Mouse (Mus musculus) kidney, adult 2 months (tissue): ENCODE results near the gene Nfat5. TPM values are rescaled to one million over a fixed set of nuclear protein-coding genes. Genes with fewer than 3 reads are reported as not detected.

ENCODE experiments used
- DNase-seq: peaks from one replicate; pipeline ENCODE4 v3.0.0; 2021
- H3K27ac ChIP-seq: fragments of 200-500 bp; 2 replicates; pipeline ENCODE4 v1.5.1; 2012; ENCODE audit warnings: low read depth, low read length, control low read depth, inconsistent platforms; ENCODE audit not compliant: insufficient read depth
- H3K27me3 ChIP-seq: fragments of 200-500 bp; replicated peaks from 2 replicates; pipeline ENCODE4 v1.6.1; 2012; ENCODE audit warnings: mild to moderate bottlenecking, moderate library complexity, low read length, inconsistent platforms; ENCODE audit not compliant: control insufficient read depth, insufficient read depth
- H3K36me3 ChIP-seq: fragments of 200-500 bp; 2 replicates; pipeline ENCODE4 v1.6.1; 2012; ENCODE audit warnings: mild to moderate bottlenecking, moderate library complexity, low read length, inconsistent platforms; ENCODE audit not compliant: control insufficient read depth, insufficient read depth
- H3K4me1 ChIP-seq: fragments of 200-500 bp; 2 replicates; pipeline ENCODE4 v1.6.1; 2011; ENCODE audit warnings: low read length; ENCODE audit not compliant: control insufficient read depth, insufficient read depth
- H3K4me3 ChIP-seq: fragments of 200-500 bp; 2 replicates; pipeline ENCODE4 v1.5.1; 2011; ENCODE audit warnings: mild to moderate bottlenecking, low read depth, low read length, control low read depth; ENCODE audit not compliant: insufficient read depth
- CTCF ChIP-seq: fragments of 200-500 bp; conservative IDR thresholded peaks from 2 replicates; pipeline ENCODE4 v1.5.1; 2011; ENCODE audit warnings: low read depth, mild to moderate bottlenecking, control low read depth, low read length, moderate library complexity, mixed read lengths; ENCODE audit not compliant: insufficient read depth, insufficient read length
- POLR2A ChIP-seq: fragments of 200-500 bp; IDR thresholded peaks from one replicate; pipeline ENCODE4 v1.6.1; 2011; ENCODE audit warnings: low read depth, low read length, control low read depth
- WGBS: fragments of 180-500 bp; shearing (Covaris S2); methylation state at CpG from one replicate; pipeline ENCODE4 v1.1.7; 2018; 5-methylcytosine and 5-hydroxymethylcytosine counted together
- polyA plus RNA-seq: library from polyadenylated mRNA; depleted of rRNA; stranded (reverse); fragments of >200 nt; gene quantifications from 2 replicates; pipeline ENCODE4 v1.2.3, GENCODE M21; 2012

Nfat5 gene
- polyA plus RNA-seq, 1 experiment: 26.0 TPM

GRCm38 (mm10) chr8:107396106-107396670 is 102.9 kb downstream of the Nfat5 start:
- DNase-seq: peak; percentile 28
- Histone ChIP-seq H3K27ac (no peak overlapping the region), H3K4me3 (no peak overlapping the region), H3K36me3 (no peaks in the 10 kb centered on the region), H3K4me1 (0 out of 2 replicates have a peak, but pooled peaks cover 3% of the 10 kb centered on the region), H3K27me3 (no peaks in the 10 kb centered on the region)
- WGBS: 66% methylated on average over 10 of the region's 10 CpGs
- TF ChIP-seq POLR2A (no peak), CTCF (no peak)

GRCm38 (mm10) chr8:107397665-107398064 is 104.4 kb downstream of the Nfat5 start:
- 37% methylated on average over 12 of the region's 12 CpGs for WGBS

GRCm38 (mm10) chr8:107399495-107399894 is 106.2 kb downstream of the Nfat5 start:
- DNase-seq: no peak
- Histone ChIP-seq H3K27ac (no peak overlapping the region), H3K36me3 (no peaks in the 10 kb centered on the region), H3K27me3 (no peaks in the 10 kb centered on the region), H3K4me3 (no peak overlapping the region), H3K4me1 (peaks cover 11% of the 10 kb centered on the region; the same call in 1 of the 2 replicates)
- TF ChIP-seq POLR2A (no peak), CTCF (no peak)
- WGBS: 25% methylated on average over 9 of the region's 9 CpGs

More at GRCm38 (mm10) chr8:107397665-107398064, 104.4 kb downstream of the Nfat5 start:
- Histone ChIP-seq H3K27ac (peak overlapping the region; percentile 4; the same call in 1 of the 2 replicates), H3K4me3 (no peak overlapping the region), H3K36me3 (no peaks in the 10 kb centered on the region), H3K27me3 (no peaks in the 10 kb centered on the region), H3K4me1 (peaks cover 7% of the 10 kb centered on the region; the same call in 1 of the 2 replicates)
- TF ChIP-seq POLR2A: no peak
- TF ChIP-seq CTCF: no peak
- no peak for DNase-seq

GRCm38 (mm10) chr8:107401866-107402265 is 108.6 kb downstream of the Nfat5 start:
- Histone ChIP-seq H3K4me1 (peaks cover 8% of the 10 kb centered on the region; the same call in 1 of the 2 replicates), H3K4me3 (no peak overlapping the region), H3K27me3 (no peaks in the 10 kb centered on the region), H3K27ac (no peak overlapping the region; the same call in 1 of the 2 replicates), H3K36me3 (no peaks in the 10 kb centered on the region)
- no peak for DNase-seq
- WGBS: 70% methylated on average over 5 of the region's 5 CpGs
- TF ChIP-seq POLR2A: no peak
- TF ChIP-seq CTCF: no peak

- Histone ChIP-seq H3K27me3 (no peaks in the 10 kb centered on the region), H3K36me3 (no peaks in the 10 kb centered on the region), H3K27ac (peak within 1 kb of the TSS; percentile 71), H3K4me3 (peak within 1 kb of the TSS; percentile 60), H3K4me1 (peaks cover 8% of the 10 kb centered on the region; the same call in 1 of the 2 replicates)
- WGBS: 3% methylated on average over 22 of the region's 22 CpGs
- TF ChIP-seq CTCF (no peak), POLR2A (peak; percentile 41)
- DNase-seq: peak; percentile 93
Measured at GRCm38 (mm10) chr8:107403038-107403781, 109.9 kb downstream of the Nfat5 start, which contains the start of gene Nqo1. Gene Nqo1, minus strand, starts transcription at chr8:107403206.

- no peaks in the 10 kb centered on the region for H3K27me3 ChIP-seq
- H3K4me1 ChIP-seq: peaks cover 8% of the 10 kb centered on the region; the same call in 1 of the 2 replicates
- WGBS: 88% methylated on average over 4 of the region's 4 CpGs
- H3K27ac ChIP-seq: peak overlapping the region; percentile 71
- TF ChIP-seq CTCF (no peak), POLR2A (no peak)
- no peaks in the 10 kb centered on the region for H3K36me3 ChIP-seq
- no peak for DNase-seq
- H3K4me3 ChIP-seq: no peak overlapping the region
Measured at GRCm38 (mm10) chr8:107404057-107404456, 110.8 kb downstream of the Nfat5 start.

GRCm38 (mm10) chr8:107405935-107406334 is 112.7 kb downstream of the Nfat5 start:
- WGBS: 59% methylated on average over 3 of the region's 3 CpGs
- H3K27ac ChIP-seq: no peak overlapping the region
- no peak for DNase-seq
- H3K27me3 ChIP-seq: no peaks in the 10 kb centered on the region
- TF ChIP-seq POLR2A (no peak), CTCF (no peak)
- no peaks in the 10 kb centered on the region; the same call in 1 of the 2 replicates for H3K36me3 ChIP-seq
- H3K4me3 ChIP-seq: no peak overlapping the region
- H3K4me1 ChIP-seq: peaks cover 8% of the 10 kb centered on the region; the same call in 1 of the 2 replicates
